Mouse (Mus musculus) embryonic facial prominence, embryonic 11.5 days (tissue): ENCODE data around the gene Dhx30. TPM values are rescaled to one million over a fixed set of nuclear protein-coding genes. Genes with fewer than 3 reads are reported as not detected.
"Not testable (repeated sequence)": the region's sequence is repeated elsewhere in the genome, so short reads cannot be mapped to it uniquely, and the experiment has no call there.

ENCODE experiments used
- ATAC-seq: fragments of 200-750 bp; cut with Nextera tagmentation; replicated peaks from 2 replicates; pipeline ENCODE4 v1.8.0; 2017; ENCODE audit warnings: low read depth; ENCODE audit not compliant: insufficient number of reproducible peaks, low FRiP score, low TSS enrichment
- DNase-seq: peaks from one replicate; pipeline ENCODE4 v3.0.0-alpha.2; 2015; ENCODE audit warnings: low spot score
- H3K27ac ChIP-seq: fragments of 300-500 bp; sonication (generic); replicated peaks from 2 replicates; pipeline ENCODE4 v1.5.1; 2014; ENCODE audit warnings: mild to moderate bottlenecking, low read depth, low read length, control low read depth
- H3K27me3 ChIP-seq: fragments of 300-500 bp; sonication (generic); 2 replicates; pipeline ENCODE4 v1.6.1; 2014; ENCODE audit warnings: mild to moderate bottlenecking, low read length, moderate library complexity, mixed read lengths; ENCODE audit not compliant: control insufficient read depth, insufficient read depth
- H3K36me3 ChIP-seq: fragments of 300-500 bp; sonication (generic); replicated peaks from 2 replicates; pipeline ENCODE4 v1.6.1; 2014; ENCODE audit warnings: low read depth, mild to moderate bottlenecking, low read length, moderate library complexity, mixed read lengths; ENCODE audit not compliant: control insufficient read depth, insufficient read depth
- H3K4me1 ChIP-seq: fragments of 300-500 bp; sonication (generic); 2 replicates; pipeline ENCODE4 v1.6.1; 2014; ENCODE audit warnings: low read length, mixed read lengths; ENCODE audit not compliant: control insufficient read depth, insufficient read depth
- H3K4me2 ChIP-seq: fragments of 300-500 bp; sonication (generic); 2 replicates; pipeline ENCODE4 v1.6.1; 2014; ENCODE audit warnings: low read depth, mild to moderate bottlenecking, control low read depth, low read length, moderate library complexity
- H3K4me3 ChIP-seq: fragments of 300-500 bp; sonication (generic); 2 replicates; pipeline ENCODE4 v1.5.1; 2014; ENCODE audit warnings: low read depth, low read length, control low read depth
- H3K9ac ChIP-seq: fragments of 300-500 bp; sonication (generic); replicated peaks from 2 replicates; pipeline ENCODE4 v1.6.1; 2014; ENCODE audit warnings: mild to moderate bottlenecking, control low read depth, low read length
- H3K9me3 ChIP-seq: fragments of 300-500 bp; sonication (generic); replicated peaks from 2 replicates; pipeline ENCODE4 v1.6.1; 2016; ENCODE audit warnings: mild to moderate bottlenecking, low read length, inconsistent platforms, mixed read lengths; ENCODE audit not compliant: control insufficient read depth
- WGBS: fragments of 180-500 bp; shearing (Covaris S2); extraction: QIAGEN DNeasy Blood & Tissue Kit; methylation state at CpG from one replicate; pipeline ENCODE4 v1.1.7; 2014; 5-methylcytosine and 5-hydroxymethylcytosine counted together
- polyA plus RNA-seq: library from polyadenylated mRNA; unstranded; fragments of >200 nt; fragmentation: Nextera tagmentation; extraction: Ambion mirVana; gene quantifications from 2 replicates; pipeline ENCODE4 v1.2.1, GENCODE M21; 2014

Gene Dhx30
- polyA plus RNA-seq, 1 experiment from 2014 or later = 171 TPM

DNA sequence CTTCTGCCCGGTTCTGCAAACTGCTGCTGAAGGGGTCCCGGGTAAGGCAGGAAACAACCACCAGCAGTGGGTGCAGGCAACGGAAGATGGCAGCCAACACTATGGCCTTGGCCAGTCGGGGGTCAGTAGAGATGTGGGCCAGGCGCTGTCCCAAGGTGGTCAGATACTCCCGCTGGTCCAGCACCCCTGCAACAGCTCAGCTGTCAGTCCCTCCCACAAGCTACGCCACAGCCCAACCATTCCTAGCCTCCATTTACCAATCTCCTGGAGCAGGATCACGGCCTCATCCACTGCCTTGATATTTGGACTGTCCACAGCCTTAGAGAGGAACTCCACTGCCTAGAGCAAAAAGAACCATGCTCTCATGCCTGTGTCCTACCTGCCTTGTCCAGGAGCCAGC lies 31.9 kb downstream of the Dhx30 start:
- H3K27me3 ChIP-seq = no peaks in the 10 kb centered on the region
- no peaks in the 10 kb centered on the region for H3K4me1 ChIP-seq
- 91% methylated on average over 8 of the region's 8 CpGs for WGBS
- ATAC-seq (no peak), DNase-seq (no peak)
- no peak overlapping the region for H3K27ac ChIP-seq
- no peak overlapping the region for H3K4me3 ChIP-seq
- no peaks in the 10 kb centered on the region for H3K9me3 ChIP-seq
- no peak overlapping the region for H3K4me2 ChIP-seq
- no peak overlapping the region for H3K9ac ChIP-seq
- peaks cover 45% of the 10 kb centered on the region for H3K36me3 ChIP-seq

DNA sequence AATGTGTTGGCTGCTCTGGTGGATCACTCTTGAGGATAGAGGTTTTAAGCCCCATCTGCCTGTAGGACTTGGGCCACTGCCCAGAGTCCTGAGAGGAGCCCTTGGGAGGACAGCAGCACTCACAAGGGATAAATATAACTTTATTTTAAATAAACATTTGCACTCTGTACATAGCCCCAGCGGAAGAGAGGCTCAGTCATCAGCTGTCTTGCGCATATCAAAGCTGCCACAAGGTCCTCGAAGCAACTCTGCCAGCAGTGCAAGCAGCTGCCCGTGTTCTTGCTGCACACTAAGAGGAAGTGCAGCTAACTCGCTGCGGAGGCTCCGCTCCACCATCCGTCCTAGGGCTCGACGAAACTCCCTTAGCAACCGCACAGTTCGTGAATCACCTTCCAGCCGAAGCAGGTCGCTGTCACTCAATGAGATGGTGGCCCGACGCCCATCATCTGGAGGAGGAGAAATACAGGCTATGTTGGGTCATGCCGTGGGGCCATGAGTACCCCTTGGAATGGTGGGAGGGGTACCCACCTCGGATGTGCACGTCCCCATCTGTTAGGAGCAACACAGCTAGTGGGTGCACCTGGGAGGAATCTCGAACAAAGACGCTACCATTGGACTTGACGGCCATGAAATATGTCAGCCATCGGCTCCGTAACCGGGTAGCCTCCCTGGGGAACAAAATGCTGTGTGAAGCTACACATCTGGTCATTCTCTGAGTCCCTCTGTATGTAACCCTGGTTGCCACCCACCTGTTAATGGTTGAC lies 33.2 kb downstream of the Dhx30 start:
- 92% methylated on average over 25 of the region's 25 CpGs for WGBS

DNA sequence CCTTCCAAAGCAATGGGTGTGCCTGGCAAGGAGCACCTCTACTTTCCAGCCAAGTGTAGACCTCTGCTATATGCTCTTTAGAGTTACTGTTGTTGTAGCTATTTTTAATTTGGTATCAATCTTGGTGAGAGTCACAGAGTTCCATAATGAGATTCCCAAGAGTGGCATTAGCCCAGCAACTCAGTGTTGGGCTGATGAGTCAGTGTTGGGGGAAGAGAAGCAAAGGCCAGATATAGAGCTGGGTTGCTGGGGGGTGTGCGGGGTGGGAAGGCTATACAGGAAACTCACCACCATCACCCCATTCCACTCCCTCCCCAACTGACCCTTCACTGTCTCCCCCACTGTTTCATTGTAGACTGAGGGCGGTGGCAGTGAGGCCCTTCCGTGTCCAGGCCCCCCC lies 36.6 kb downstream of the Dhx30 start:
- no peaks in the 10 kb centered on the region for H3K27me3 ChIP-seq
- H3K4me2 ChIP-seq = no peak overlapping the region
- ATAC-seq (no peak), DNase-seq (no peak)
- H3K36me3 ChIP-seq = peaks cover 15% of the 10 kb centered on the region
- H3K27ac ChIP-seq = no peak overlapping the region
- 82% methylated on average over 3 of the region's 3 CpGs for WGBS
- no peaks in the 10 kb centered on the region for H3K9me3 ChIP-seq
- no peak overlapping the region for H3K9ac ChIP-seq
- no peaks in the 10 kb centered on the region for H3K4me1 ChIP-seq
- H3K4me3 ChIP-seq = no peak overlapping the region

More for the DNA sequence above, 33.2 kb downstream of the Dhx30 start:
- Histone ChIP-seq H3K27ac (no peak overlapping the region), H3K36me3 (peaks cover 36% of the 10 kb centered on the region), H3K27me3 (no peaks in the 10 kb centered on the region), H3K4me2 (no peak overlapping the region), H3K4me1 (no peaks in the 10 kb centered on the region), H3K9me3 (no peaks in the 10 kb centered on the region), H3K9ac (no peak overlapping the region), H3K4me3 (no peak overlapping the region)
- no peak for DNase-seq
- no peak for ATAC-seq

DNA sequence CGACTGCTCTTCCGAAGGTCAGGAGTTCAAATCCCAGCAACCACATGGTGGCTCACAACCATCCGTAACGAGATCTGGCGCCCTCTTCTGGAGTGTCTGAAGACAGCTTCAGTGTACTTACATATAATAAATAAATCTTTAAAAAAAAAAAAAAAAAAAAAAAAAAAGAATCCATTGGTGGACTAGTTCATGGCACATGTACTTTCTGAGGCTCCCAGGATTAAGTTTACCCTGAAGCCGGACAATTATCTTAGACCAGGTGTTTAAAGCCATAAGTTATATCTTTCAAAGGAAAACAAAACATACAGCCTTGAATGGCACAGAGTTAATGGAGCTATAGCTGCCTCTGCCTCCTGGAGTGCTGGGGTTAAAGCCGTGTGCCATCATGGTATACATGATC lies 41.2 kb downstream of the Dhx30 start:
- H3K36me3 ChIP-seq = not testable (repeated sequence)

DNA sequence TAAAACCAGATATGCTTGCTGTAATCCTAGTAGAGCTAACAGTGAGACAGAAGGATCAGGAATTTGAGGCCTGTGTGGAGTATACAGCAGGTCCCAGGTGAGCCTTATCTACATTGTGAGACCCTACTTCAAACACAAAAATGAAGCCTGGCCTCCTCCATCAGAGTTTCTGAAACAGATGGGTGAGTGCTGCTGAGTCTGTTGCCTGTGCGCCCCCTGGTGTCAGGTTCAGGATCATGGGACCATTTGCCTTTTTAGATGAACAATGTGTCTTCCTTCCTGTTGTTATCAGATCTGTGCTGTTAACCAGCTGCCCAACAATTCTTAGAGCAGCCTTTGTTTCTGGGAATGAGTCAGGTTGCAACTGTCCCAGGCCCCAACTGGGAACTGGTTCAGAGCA lies 45.8 kb downstream of the Dhx30 start:
- ATAC-seq = no peak
- H3K36me3 ChIP-seq = peaks cover 1% of the 10 kb centered on the region; the same call in 1 of the 2 replicates

More for the DNA sequence above, 41.2 kb downstream of the Dhx30 start:
- not testable (repeated sequence) for H3K27ac ChIP-seq, H3K4me2 ChIP-seq, DNase-seq, H3K9ac ChIP-seq, H3K27me3 ChIP-seq, H3K9me3 ChIP-seq, H3K4me3 ChIP-seq, ATAC-seq, H3K4me1 ChIP-seq
- 78% methylated on average over 4 of the region's 7 CpGs for WGBS

DNA sequence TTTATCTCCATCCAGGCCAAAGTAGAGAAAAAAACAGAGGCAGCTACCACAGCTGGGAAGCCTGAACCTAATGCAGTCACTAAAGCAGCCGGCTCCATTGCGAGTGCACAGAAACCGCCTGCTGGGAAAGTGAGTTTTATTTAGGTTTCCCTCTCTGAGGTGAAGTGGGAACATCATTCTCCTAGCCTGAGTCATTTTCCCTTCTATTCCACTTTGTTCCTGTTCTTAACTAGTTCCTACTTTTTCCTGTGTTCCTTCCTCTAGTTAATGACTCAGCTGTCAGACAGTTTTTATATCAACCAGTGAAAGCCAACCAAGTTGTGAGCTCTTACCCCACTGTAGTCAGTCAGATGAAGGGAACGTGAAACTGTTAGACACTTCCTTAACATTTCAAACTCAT lies 46.6 kb downstream of the Dhx30 start:
- no peak overlapping the region for H3K4me3 ChIP-seq
- no peak overlapping the region for H3K9ac ChIP-seq
- no peak overlapping the region for H3K27ac ChIP-seq
- no peaks in the 10 kb centered on the region; the same call in 1 of the 2 replicates for H3K36me3 ChIP-seq
- 86% methylated on average over 4 of the region's 4 CpGs for WGBS
- no peak for DNase-seq
- ATAC-seq = no peak
- H3K9me3 ChIP-seq = no peaks in the 10 kb centered on the region
- H3K4me2 ChIP-seq = no peak overlapping the region
- no peaks in the 10 kb centered on the region for H3K4me1 ChIP-seq
- H3K27me3 ChIP-seq = no peaks in the 10 kb centered on the region

More for the DNA sequence above, 45.8 kb downstream of the Dhx30 start:
- Histone ChIP-seq H3K27me3 (no peaks in the 10 kb centered on the region), H3K4me3 (no peak overlapping the region), H3K27ac (no peak overlapping the region), H3K4me2 (no peak overlapping the region), H3K4me1 (no peaks in the 10 kb centered on the region), H3K9me3 (no peaks in the 10 kb centered on the region), H3K9ac (no peak overlapping the region)
- WGBS = 4% methylated on average over 1 of the region's 1 CpGs
- peak; percentile 81 for DNase-seq

DNA sequence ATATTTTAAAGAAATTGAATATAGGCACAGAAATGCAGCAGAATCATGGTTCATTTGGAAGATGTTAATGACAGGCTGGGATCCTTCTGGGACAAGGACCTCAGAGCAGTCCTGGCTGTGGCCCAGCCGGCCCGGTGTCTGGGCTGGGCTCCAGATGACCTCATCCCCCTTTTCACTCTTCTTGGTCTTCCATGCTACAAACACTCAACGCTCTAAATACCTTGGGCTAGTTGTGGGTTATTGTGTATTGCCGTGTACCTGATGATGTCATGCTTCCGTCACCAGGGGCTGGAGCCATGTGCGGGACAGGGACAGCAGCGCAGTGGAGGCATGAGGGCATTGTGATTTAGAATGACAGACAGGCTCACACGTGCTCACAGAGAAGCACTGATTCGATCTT lies 47.3 kb downstream of the Dhx30 start:
- Histone ChIP-seq H3K9ac (no peak overlapping the region), H3K27me3 (no peaks in the 10 kb centered on the region), H3K36me3 (no peaks in the 10 kb centered on the region; the same call in 1 of the 2 replicates), H3K4me1 (no peaks in the 10 kb centered on the region), H3K9me3 (no peaks in the 10 kb centered on the region), H3K4me3 (no peak overlapping the region), H3K4me2 (no peak overlapping the region), H3K27ac (no peak overlapping the region)
- DNase-seq (no peak), ATAC-seq (no peak)
- 87% methylated on average over 9 of the region's 9 CpGs for WGBS

DNA sequence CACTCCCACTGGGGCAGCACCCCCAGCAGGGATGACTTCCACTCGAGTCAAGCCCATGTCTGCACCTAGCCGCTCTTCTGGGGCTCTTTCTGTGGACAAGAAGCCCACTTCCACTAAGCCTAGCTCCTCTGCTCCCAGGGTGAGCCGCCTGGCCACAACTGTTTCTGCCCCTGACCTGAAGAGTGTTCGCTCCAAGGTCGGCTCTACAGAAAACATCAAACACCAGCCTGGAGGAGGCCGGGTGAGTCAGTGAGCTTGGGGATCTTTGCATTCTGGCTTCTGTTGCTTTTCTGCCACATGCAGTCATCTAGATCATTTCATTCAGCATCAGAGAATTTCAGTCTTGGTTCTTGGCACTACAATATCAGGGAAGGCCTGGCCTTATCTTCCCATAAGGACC lies 48.9 kb downstream of the Dhx30 start:
- Histone ChIP-seq H3K4me1 (no peaks in the 10 kb centered on the region), H3K4me3 (no peak overlapping the region), H3K36me3 (no peaks in the 10 kb centered on the region; the same call in 1 of the 2 replicates), H3K9me3 (no peaks in the 10 kb centered on the region), H3K4me2 (no peak overlapping the region), H3K27ac (no peak overlapping the region), H3K27me3 (no peaks in the 10 kb centered on the region), H3K9ac (no peak overlapping the region)
- DNase-seq (no peak), ATAC-seq (no peak)
- 89% methylated on average over 6 of the region's 6 CpGs for WGBS
